In genomic region chr1:162732041-162732440, GRCm38 (mm10) we compare ENCODE assay signal across 27 mouse cellular contexts. TPM values are rescaled to one million over a fixed set of nuclear protein-coding genes. Genes with fewer than 3 reads are reported as not detected.
DNase-seq lines count a peak whose midpoint lies in the region; ATAC-seq and TF ChIP-seq lines count a peak whose summit lies in the region.
"Had no signal": no experiment of that assay in that cellular context is flagged by ENCODE, and none has a peak within 500 bp of the region (broad histone marks: within the 10 kb centered on the region; RNA-seq: fewer than 3 reads in every experiment).

No protein-coding gene starts in this region.

- no peaks in the 10 kb centered on the region for H3K36me3 ChIP-seq in kidney, adult 2 months (ENCODE audit: control insufficient read depth, insufficient read depth, low read length)
- H3K36me3 ChIP-seq in kidney, postnatal 0 days (ENCODE audit: insufficient read depth, low read length): 0 out of 2 replicates have a peak, but pooled peaks cover 4% of the 10 kb centered on the region
- 0 out of 2 replicates have a peak, but pooled peaks cover 3% of the 10 kb centered on the region for H3K36me3 ChIP-seq in kidney, embryonic 15.5 days
- H3K36me3 ChIP-seq in midbrain, embryonic 11.5 days (ENCODE audit: control insufficient read depth, insufficient read depth, low read length): no peaks in the 10 kb centered on the region
- H3K36me3 ChIP-seq in midbrain, embryonic 10.5 days: peaks cover 20% of the 10 kb centered on the region
- H3K36me3 ChIP-seq: embryonic facial prominence, embryonic 13.5 days; heart, embryonic 12.5 days; heart, embryonic 15.5 days had no signal

- peak; percentile 41 for DNase-seq in kidney, adult 2 months
- DNase-seq in kidney, adult 18-20 months: no peak
- peak; percentile 36 for DNase-seq in kidney, postnatal 0 days (ENCODE audit: low spot score)
- DNase-seq in midbrain, embryonic 11.5 days (ENCODE audit: low spot score, missing footprints): peak; percentile 81
- DNase-seq in midbrain, embryonic 10.5 days (ENCODE audit: low spot score): no peak
- DNase-seq in thymus, postnatal 14 days: no peak
- DNase-seq: adrenal gland, postnatal 14 days; cerebellum, adult 11-12 months; cerebellum, adult 8-10 months; cerebellum, postnatal 36 days; embryo, embryonic 11 days; gastrocnemius, postnatal 25 days; heart, adult 18-20 months; heart, postnatal 10 days; heart, postnatal 36 days had no signal

- H3K27ac ChIP-seq in kidney, adult 2 months (ENCODE audit: insufficient read depth, low read depth, low read length): no peak overlapping the region
- no peak overlapping the region for H3K27ac ChIP-seq in kidney, postnatal 0 days
- H3K27ac ChIP-seq in kidney, embryonic 15.5 days: no peak overlapping the region
- no peak overlapping the region for H3K27ac ChIP-seq in midbrain, embryonic 11.5 days (ENCODE audit: low read depth, low read length)
- no peak overlapping the region for H3K27ac ChIP-seq in midbrain, embryonic 10.5 days (replicated peaks)
- H3K27ac ChIP-seq: embryonic facial prominence, embryonic 10.5 days; embryonic facial prominence, embryonic 13.5 days; forebrain, embryonic 12.5 days; forebrain, embryonic 15.5 days; heart, embryonic 15.5 days; hindbrain, embryonic 10.5 days; hindbrain, embryonic 14.5 days had no signal

- peaks cover 22% of the 10 kb centered on the region; the same call in 1 of the 2 replicates for H3K4me1 ChIP-seq in kidney, adult 2 months (ENCODE audit: control insufficient read depth, insufficient read depth, low read length)
- H3K4me1 ChIP-seq in kidney, postnatal 0 days (replicated peaks; ENCODE audit: insufficient read depth, low read length): 0 out of 2 replicates have a peak, but pooled peaks cover 4% of the 10 kb centered on the region
- H3K4me1 ChIP-seq in kidney, embryonic 15.5 days: peaks cover 21% of the 10 kb centered on the region; the same call in 1 of the 2 replicates
- H3K4me1 ChIP-seq in midbrain, embryonic 11.5 days (ENCODE audit: control insufficient read depth, insufficient read depth, low read length): peaks cover 2% of the 10 kb centered on the region; the same call in 1 of the 2 replicates
- peaks cover 29% of the 10 kb centered on the region for H3K4me1 ChIP-seq in midbrain, embryonic 10.5 days

- H3K4me2 ChIP-seq in kidney, postnatal 0 days (ENCODE audit: low read length): no peak overlapping the region
- H3K4me2 ChIP-seq in kidney, embryonic 15.5 days: no peak overlapping the region
- H3K4me2 ChIP-seq in midbrain, embryonic 11.5 days: no peak overlapping the region
- H3K4me2 ChIP-seq: embryonic facial prominence, embryonic 13.5 days; forebrain, embryonic 12.5 days; forebrain, embryonic 15.5 days; heart, embryonic 12.5 days; heart, embryonic 15.5 days; hindbrain, embryonic 14.5 days had no signal

- no peak overlapping the region for H3K4me3 ChIP-seq in kidney, adult 2 months (ENCODE audit: insufficient read depth, low read depth, low read length)
- no peak overlapping the region for H3K4me3 ChIP-seq in kidney, postnatal 0 days (replicated peaks; ENCODE audit: low read depth, low read length)
- no peak overlapping the region for H3K4me3 ChIP-seq in kidney, embryonic 15.5 days (replicated peaks)
- H3K4me3 ChIP-seq in midbrain, embryonic 11.5 days (ENCODE audit: low read depth, low read length): no peak overlapping the region
- H3K4me3 ChIP-seq in midbrain, embryonic 10.5 days: no peak overlapping the region
- H3K4me3 ChIP-seq: embryonic facial prominence, embryonic 10.5 days; embryonic facial prominence, embryonic 13.5 days; erythroblast, embryonic 14.5 days; forebrain, embryonic 12.5 days; forebrain, embryonic 15.5 days; heart, embryonic 12.5 days; heart, embryonic 15.5 days; hindbrain, embryonic 10.5 days had no signal

- no peaks in the 10 kb centered on the region for H3K9me3 ChIP-seq in kidney, postnatal 0 days (replicated peaks; ENCODE audit: low read length)
- no peaks in the 10 kb centered on the region for H3K9me3 ChIP-seq in kidney, embryonic 15.5 days (replicated peaks)
- no peaks in the 10 kb centered on the region for H3K9me3 ChIP-seq in midbrain, embryonic 11.5 days (ENCODE audit: control insufficient read depth, low read length)
- H3K9me3 ChIP-seq in midbrain, embryonic 10.5 days (replicated peaks): no peaks in the 10 kb centered on the region
- H3K9me3 ChIP-seq: embryonic facial prominence, embryonic 10.5 days; embryonic facial prominence, embryonic 13.5 days; forebrain, embryonic 12.5 days; forebrain, embryonic 15.5 days; heart, embryonic 12.5 days; heart, embryonic 15.5 days; hindbrain, embryonic 10.5 days had no signal

- H3K27me3 ChIP-seq in kidney, adult 2 months (replicated peaks; ENCODE audit: control insufficient read depth, insufficient read depth, low read length): no peaks in the 10 kb centered on the region
- H3K27me3 ChIP-seq in kidney, postnatal 0 days (ENCODE audit: insufficient read depth, low read length): no peaks in the 10 kb centered on the region
- H3K27me3 ChIP-seq in kidney, embryonic 15.5 days: no peaks in the 10 kb centered on the region
- no peaks in the 10 kb centered on the region for H3K27me3 ChIP-seq in midbrain, embryonic 11.5 days (ENCODE audit: control insufficient read depth, insufficient read depth, low read length)
- no peaks in the 10 kb centered on the region for H3K27me3 ChIP-seq in midbrain, embryonic 10.5 days (ENCODE audit: low read depth, poor library complexity, severe bottlenecking)
- H3K27me3 ChIP-seq: embryonic facial prominence, embryonic 13.5 days; forebrain, embryonic 12.5 days; forebrain, embryonic 15.5 days; heart, embryonic 12.5 days; heart, embryonic 15.5 days; Patski had no signal

- TF ChIP-seq POLR2A in kidney, adult 2 months (IDR thresholded peaks at IDR 0.05; ENCODE audit: low read depth, low read length): no peak

- no peak for ATAC-seq in kidney, postnatal 0 days (replicated peaks; ENCODE audit: low FRiP score, low read depth)
- no peak for ATAC-seq in kidney, embryonic 15.5 days (replicated peaks; ENCODE audit: low FRiP score)
- no peak for ATAC-seq in midbrain, embryonic 11.5 days (ENCODE audit: low FRiP score)
- no peak for ATAC-seq in monocyte, adult 5-6 weeks (replicated peaks; ENCODE audit: insufficient number of reproducible peaks, low FRiP score, low TSS enrichment, poor library complexity, severe bottlenecking)
- ATAC-seq: forebrain, embryonic 15.5 days; Patski had no signal

- TF ChIP-seq CTCF in kidney, adult 2 months (conservative IDR thresholded peaks at IDR 0.05; ENCODE audit: insufficient read depth, insufficient read length, low read depth, low read length): no peak
- TF ChIP-seq CTCF in kidney, postnatal 0 days (IDR thresholded peaks at IDR 0.05; ENCODE audit: low read depth): no peak

- WGBS in kidney, adult 2 months: 29% methylated on average over 4 of the region's 4 CpGs
- 52% methylated on average over 4 of the region's 4 CpGs for WGBS in kidney, postnatal 0 days
- 55% methylated on average over 4 of the region's 4 CpGs for WGBS in kidney, embryonic 15.5 days
- 61% methylated on average over 4 of the region's 4 CpGs for WGBS in midbrain, embryonic 11.5 days
- WGBS in midbrain, embryonic 10.5 days: 70% methylated on average over 4 of the region's 4 CpGs

- no peak overlapping the region for H3K9ac ChIP-seq in kidney, postnatal 0 days (ENCODE audit: low read depth, low read length)
- no peak overlapping the region for H3K9ac ChIP-seq in kidney, embryonic 15.5 days
- no peak overlapping the region for H3K9ac ChIP-seq in midbrain, embryonic 11.5 days (ENCODE audit: low read length)
- H3K9ac ChIP-seq: embryonic facial prominence, embryonic 13.5 days; forebrain, embryonic 12.5 days; forebrain, embryonic 15.5 days; heart, embryonic 12.5 days; heart, embryonic 15.5 days; hindbrain, embryonic 14.5 days had no signal

RNA-seq across cellular contexts. Expression of gene Prrc2c, which starts 8.3 kb away (rescaled TPM):
- polyA plus RNA-seq in kidney, adult 2 months (2012; rRNA removed): 23.5 and 26.7 TPM in 2 replicates
- 107 and 131 TPM in 2 replicates for polyA plus RNA-seq in kidney, postnatal 0 days (2015; fragmentation: Nextera tagmentation; extraction: Ambion mirVana)
- polyA plus RNA-seq in kidney, embryonic 15.5 days (2015; fragmentation: Nextera tagmentation; extraction: Ambion mirVana): 148 and 162 TPM in 2 replicates
- polyA plus RNA-seq in midbrain, embryonic 11.5 days (2014; fragmentation: Nextera tagmentation; extraction: Ambion mirVana): 151 and 163 TPM in 2 replicates
- polyA plus RNA-seq in midbrain, embryonic 10.5 days (2016; fragmentation: Nextera tagmentation; extraction: Ambion mirVana): 144 and 148 TPM in 2 replicates
- 113 to 222 TPM (median 142 TPM) in 3 replicates for total RNA-seq in monocyte, adult 5-6 weeks (2017)

Comparison
In these comparisons a context has a peak if more than half of its experiments do, and no peak if none do; other contexts are left out.
1. DNase-seq: peak in kidney, adult 2 months (single experiment), kidney, postnatal 0 days (single experiment) and midbrain, embryonic 11.5 days (single experiment); none in kidney, adult 18-20 months (single experiment), midbrain, embryonic 10.5 days (single experiment) and thymus, postnatal 14 days (single experiment).